ENCODE assay signal across 9 mouse cellular contexts in the genomic region with DNA sequence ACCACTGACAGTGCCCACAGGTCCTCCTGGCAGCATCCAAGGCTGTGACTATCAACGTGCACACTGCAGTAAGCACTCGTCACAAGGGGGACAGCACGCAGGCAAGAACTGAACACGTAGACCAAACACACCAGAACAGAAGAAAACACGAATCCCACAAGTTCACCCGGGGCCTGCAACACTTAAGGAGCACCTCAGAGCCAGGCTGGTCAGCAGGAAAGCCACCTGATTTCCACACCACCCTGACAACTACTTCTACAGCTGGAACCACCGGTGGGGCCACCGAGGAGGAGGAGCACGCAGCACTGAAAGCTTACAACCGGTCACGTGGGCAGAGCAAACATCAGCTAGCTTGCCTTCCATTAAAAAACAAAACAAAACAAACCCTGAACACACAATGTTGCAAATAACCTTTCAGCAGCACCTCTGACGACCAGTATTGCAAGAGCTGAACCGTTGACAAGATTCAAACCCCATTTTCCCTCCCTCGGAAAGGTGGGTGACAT. TPM values are rescaled to one million over a fixed set of nuclear protein-coding genes. Genes with fewer than 3 reads are reported as not detected.
DNase-seq lines count a peak whose midpoint lies in the region; ATAC-seq and TF ChIP-seq lines count a peak whose summit lies in the region.
"Had no signal": no experiment of that assay in that cellular context is flagged by ENCODE, and none has a peak within 500 bp of the region (broad histone marks: within the 10 kb centered on the region; RNA-seq: fewer than 3 reads in every experiment).

No protein-coding gene starts in this region.

- peaks cover 16% of the 10 kb centered on the region for H3K4me1 ChIP-seq in cerebellum, adult 2 months (ENCODE audit: control insufficient read depth, insufficient read depth, low read length)
- H3K4me1 ChIP-seq in forebrain, embryonic 14.5 days (ENCODE audit: control insufficient read depth, insufficient read depth, low read length): peaks cover 42% of the 10 kb centered on the region
- H3K4me1 ChIP-seq in hindbrain, embryonic 15.5 days (replicated peaks): peaks cover 67% of the 10 kb centered on the region
- peaks cover 29% of the 10 kb centered on the region for H3K4me1 ChIP-seq in liver, embryonic 11.5 days (replicated peaks; ENCODE audit: control insufficient read depth, insufficient read depth, low read length)

- H3K4me3 ChIP-seq in cerebellum, adult 2 months (replicated peaks; ENCODE audit: insufficient read depth, low read depth, low read length): peak overlapping the region; percentile 68
- peak overlapping the region; percentile 99 for H3K4me3 ChIP-seq in forebrain, embryonic 14.5 days (ENCODE audit: low read depth, low read length)
- peak overlapping the region; percentile 74 for H3K4me3 ChIP-seq in hindbrain, embryonic 15.5 days
- H3K4me3 ChIP-seq in liver, embryonic 11.5 days (ENCODE audit: low read depth, low read length): peak overlapping the region; percentile 100

- H3K9ac ChIP-seq in forebrain, embryonic 14.5 days (ENCODE audit: low read length): peak overlapping the region; percentile 100
- H3K9ac ChIP-seq in hindbrain, embryonic 15.5 days: peak overlapping the region; percentile 40
- peak overlapping the region; percentile 68 for H3K9ac ChIP-seq in liver, embryonic 11.5 days (ENCODE audit: low read depth, low read length)

- under 1% methylated on average over 14 of the region's 14 CpGs for WGBS in cerebellum, adult 2 months
- WGBS in forebrain, embryonic 14.5 days: 13% methylated on average over 14 of the region's 14 CpGs
- WGBS in hindbrain, embryonic 15.5 days: 7% methylated on average over 14 of the region's 14 CpGs
- 9% methylated on average over 14 of the region's 14 CpGs for WGBS in liver, embryonic 11.5 days

- H3K9me3 ChIP-seq in forebrain, embryonic 14.5 days (replicated peaks; ENCODE audit: control insufficient read depth, low read length): no peaks in the 10 kb centered on the region
- no peaks in the 10 kb centered on the region for H3K9me3 ChIP-seq in hindbrain, embryonic 15.5 days
- H3K9me3 ChIP-seq in liver, embryonic 11.5 days (ENCODE audit: control insufficient read depth, low read length): no peaks in the 10 kb centered on the region

- TF ChIP-seq CTCF in cerebellum, adult 2 months (IDR thresholded peaks at IDR 0.05; ENCODE audit: borderline replicate concordance, insufficient read depth, low read depth, low read length): no peak

- H3K27ac ChIP-seq in cerebellum, adult 2 months (ENCODE audit: insufficient read depth, low read length): peak overlapping the region; percentile 79
- peak overlapping the region; percentile 33; the same call in 1 of the 2 replicates for H3K27ac ChIP-seq in forebrain, embryonic 14.5 days (ENCODE audit: low read depth, low read length)
- peak overlapping the region; percentile 17; the same call in 1 of the 2 replicates for H3K27ac ChIP-seq in hindbrain, embryonic 15.5 days (replicated peaks)
- H3K27ac ChIP-seq in liver, embryonic 11.5 days (ENCODE audit: low read depth, low read length): peak overlapping the region; percentile 90

- peak; percentile 22; the same call in 1 of the 2 replicates for TF ChIP-seq POLR2A in cerebellum, adult 2 months (IDR thresholded peaks at IDR 0.05; ENCODE audit: borderline replicate concordance, insufficient read depth, low read length)

- peak overlapping the region; percentile 100 for H3K4me2 ChIP-seq in forebrain, embryonic 14.5 days (ENCODE audit: low read length)
- peak overlapping the region; percentile 99 for H3K4me2 ChIP-seq in hindbrain, embryonic 15.5 days
- H3K4me2 ChIP-seq in liver, embryonic 11.5 days: peak overlapping the region; percentile 99

- H3K36me3 ChIP-seq in forebrain, embryonic 14.5 days (ENCODE audit: control insufficient read depth, insufficient read depth, low read length): peaks cover 41% of the 10 kb centered on the region
- H3K36me3 ChIP-seq in hindbrain, embryonic 15.5 days: no peaks in the 10 kb centered on the region
- peaks cover 16% of the 10 kb centered on the region for H3K36me3 ChIP-seq in liver, embryonic 11.5 days (ENCODE audit: control insufficient read depth, insufficient read depth, low read length)

- H3K27me3 ChIP-seq in cerebellum, adult 2 months (ENCODE audit: control insufficient read depth, insufficient read depth, low read length): no peaks in the 10 kb centered on the region
- H3K27me3 ChIP-seq in forebrain, embryonic 14.5 days (replicated peaks; ENCODE audit: control insufficient read depth, insufficient read depth, low read length): no peaks in the 10 kb centered on the region
- no peaks in the 10 kb centered on the region for H3K27me3 ChIP-seq in hindbrain, embryonic 15.5 days
- no peaks in the 10 kb centered on the region for H3K27me3 ChIP-seq in liver, embryonic 11.5 days (replicated peaks; ENCODE audit: control insufficient read depth, insufficient read depth, low read length)
- H3K27me3 ChIP-seq: Patski had no signal

- peak; percentile 54 to 64 for DNase-seq in cerebellum, adult 2 months
- no peak for DNase-seq in cerebellum, adult 11 months
- peak; percentile 74 for DNase-seq in adrenal gland, postnatal 14 days
- no peak for DNase-seq in forebrain, embryonic 14.5 days (ENCODE audit: low spot score)
- peak; percentile 63 for DNase-seq in liver, embryonic 11.5 days (ENCODE audit: low spot score)
- DNase-seq in naive thymus-derived CD4-positive, alpha-beta T cell, adult 2 months (ENCODE audit: low read depth): peak; percentile 82
- DNase-seq in thymus, postnatal 4 days: peak; percentile 77

- ATAC-seq in forebrain, embryonic 14.5 days: no peak
- no peak for ATAC-seq in hindbrain, embryonic 15.5 days (ENCODE audit: low FRiP score, low read depth)
- ATAC-seq in liver, embryonic 11.5 days (replicated peaks; ENCODE audit: low FRiP score): no peak
- ATAC-seq: Patski had no signal

RNA-seq across cellular contexts. Expression of gene Irf2bp2, which starts 3.7 kb away (rescaled TPM):
- 42.0 and 42.4 TPM in 2 replicates for polyA plus RNA-seq in cerebellum, adult 2 months (2012; rRNA removed)
- total RNA-seq in adrenal gland, postnatal 14 days (2021): 97.2 and 105 TPM in 2 replicates
- polyA plus RNA-seq in forebrain, embryonic 14.5 days (2014; fragmentation: Nextera tagmentation; extraction: Ambion mirVana): 7.9 and 8.3 TPM in 2 replicates
- polyA plus RNA-seq in hindbrain, embryonic 15.5 days (2015; fragmentation: Nextera tagmentation; extraction: Ambion mirVana): 9.1 and 9.2 TPM in 2 replicates
- 5.9 and 7.3 TPM in 2 replicates for polyA plus RNA-seq in liver, embryonic 11.5 days (2014; fragmentation: Nextera tagmentation; extraction: Ambion mirVana)

Comparison
In these comparisons a context has a peak if more than half of its experiments do, and no peak if none do; other contexts are left out.
1. DNase-seq: peak in cerebellum, adult 2 months (2 of 2), adrenal gland, postnatal 14 days (single experiment), liver, embryonic 11.5 days (single experiment), naive thymus-derived CD4-positive, alpha-beta T cell, adult 2 months (single experiment) and thymus, postnatal 4 days (single experiment); none in cerebellum, adult 11 months (single experiment) and forebrain, embryonic 14.5 days (single experiment).
2. H3K27ac ChIP-seq: peak in every context shown above with its lines; median percentile 90 in liver, embryonic 11.5 days; 79 in cerebellum, adult 2 months; 33 in forebrain, embryonic 14.5 days; 17 in hindbrain, embryonic 15.5 days.
3. H3K9ac ChIP-seq: peak in every context shown above with its lines; median percentile 100 in forebrain, embryonic 14.5 days; 68 in liver, embryonic 11.5 days; 40 in hindbrain, embryonic 15.5 days.
4. Peak in every context shown above with its lines, with median percentiles within 50 percentile points of each other: H3K4me3 ChIP-seq and H3K4me2 ChIP-seq.